Mouse (Mus musculus): ENCODE measurements around the gene Sipa1l3.

GRCm38 (mm10) chr7:29411216-29411816, 107.1 kb downstream of the Sipa1l3 start:
- TF ChIP-seq CTCF (IDR thresholded peaks at IDR 0.05; ENCODE audit: low read depth, low read length) (no peak), POLR2A (IDR thresholded peaks at IDR 0.05; ENCODE audit: insufficient read depth, low read length) (no peak), EP300 (IDR thresholded peaks at IDR 0.05; ENCODE audit: insufficient read depth, low read depth, low read length) (no peak)
